Mouse (Mus musculus) liver, embryonic 14.5 days (tissue): ENCODE measurements around the gene Glb1l. TPM values are rescaled to one million over a fixed set of nuclear protein-coding genes. Genes with fewer than 3 reads are reported as not detected.

Experiments
- ATAC-seq: fragments of 200-750 bp; cut with Nextera tagmentation; 2 replicates; pipeline ENCODE4 v1.8.0; 2017; ENCODE audit warnings: moderate number of reproducible peaks, mild to moderate bottlenecking, moderate library complexity; ENCODE audit not compliant: insufficient read depth
- DNase-seq, 3 experiments: peaks; one replicate each; pipeline ENCODE4 v3.0.0-alpha.2; 2012 to 2013; ENCODE audit warnings: low read depth in 3 of 3, low spot score in 3 of 3
- H3K27ac ChIP-seq: fragments of 300-500 bp; sonication (generic); 2 replicates; pipeline ENCODE4 v1.5.1; 2014; ENCODE audit warnings: moderate library complexity, mild to moderate bottlenecking, control low read depth, inconsistent platforms
- H3K27me3 ChIP-seq: fragments of 300-500 bp; sonication (generic); 2 replicates; pipeline ENCODE4 v1.6.1; 2014; ENCODE audit warnings: mild to moderate bottlenecking, low read length, moderate library complexity; ENCODE audit not compliant: control insufficient read depth, insufficient read depth
- H3K36me3 ChIP-seq: fragments of 300-500 bp; sonication (generic); replicated peaks from 2 replicates; pipeline ENCODE4 v1.6.1; 2014; ENCODE audit warnings: low read depth; ENCODE audit not compliant: control insufficient read depth, insufficient read depth
- H3K4me1 ChIP-seq, 2 experiments: fragments of 200-500 bp in 1 of 2; fragments of 300-500 bp in 1 of 2; sonication (generic) in 1 of 2; replicated peaks; 2 replicates each; pipeline ENCODE4 v1.6.1; 2012 to 2014; ENCODE audit warnings: antibody characterized with exemption in 1 of 2, inconsistent platforms in 1 of 2, low read length in 1 of 2; ENCODE audit not compliant: control insufficient read depth in 2 of 2, insufficient read depth in 2 of 2
- H3K4me2 ChIP-seq: fragments of 300-500 bp; sonication (generic); 2 replicates; pipeline ENCODE4 v1.6.1; 2014; ENCODE audit warnings: low read depth, mild to moderate bottlenecking, control low read depth, moderate library complexity
- H3K4me3 ChIP-seq, 2 experiments: fragments of 200-500 bp in 1 of 2; fragments of 300-500 bp in 1 of 2; sonication (generic) in 1 of 2; 2 replicates each; pipeline ENCODE4 v1.5.1; 2012 to 2014; ENCODE audit warnings: low read depth in 2 of 2, low read length in 2 of 2, mild to moderate bottlenecking in 2 of 2, control low read depth in 1 of 2, inconsistent platforms in 1 of 2, moderate library complexity in 1 of 2; ENCODE audit not compliant: insufficient read depth in 1 of 2
- H3K9ac ChIP-seq: fragments of 300-500 bp; sonication (generic); replicated peaks from 2 replicates; pipeline ENCODE4 v1.6.1; 2014; ENCODE audit warnings: mild to moderate bottlenecking, control low read depth, moderate library complexity
- H3K9me3 ChIP-seq: fragments of 300-500 bp; sonication (generic); 2 replicates; pipeline ENCODE4 v1.6.1; 2016; ENCODE audit warnings: low read length, mixed read lengths; ENCODE audit not compliant: control insufficient read depth
- CTCF ChIP-seq: IDR thresholded peaks from 2 replicates; pipeline ENCODE4 v1.5.1; 2016; ENCODE audit warnings: antibody characterized with exemption, low read depth, control low read depth
- EP300 ChIP-seq: IDR thresholded peaks from 2 replicates; pipeline ENCODE4 v1.6.1; 2016; ENCODE audit warnings: antibody characterized with exemption, low read depth
- WGBS: fragments of 180-500 bp; shearing (Covaris S2); extraction: QIAGEN DNeasy Blood & Tissue Kit; methylation state at CpG from one replicate; pipeline ENCODE4 v1.1.7; 2014; ENCODE audit not compliant: insufficient replicate concordance; 5-methylcytosine and 5-hydroxymethylcytosine counted together
- microRNA-seq: library from miRNA; unstranded; fragments of <30 nt; microRNA quantifications from one replicate; pipeline ENCODE4, GENCODE M21; 2016
- polyA plus RNA-seq, 2 experiments: library from polyadenylated mRNA; depleted of rRNA in 1 of 2; stranded (reverse) in 1 of 2; unstranded in 1 of 2; fragments of >200 nt; fragmentation: Nextera tagmentation in 1 of 2; extraction: Ambion mirVana in 1 of 2; gene quantifications; 2 replicates each; pipeline versions ENCODE4 v1.2.1 to v1.2.3; 2012 to 2014

Gene Glb1l
- polyA plus RNA-seq, 2 experiments = 3.2 to 4.9 TPM

DNA sequence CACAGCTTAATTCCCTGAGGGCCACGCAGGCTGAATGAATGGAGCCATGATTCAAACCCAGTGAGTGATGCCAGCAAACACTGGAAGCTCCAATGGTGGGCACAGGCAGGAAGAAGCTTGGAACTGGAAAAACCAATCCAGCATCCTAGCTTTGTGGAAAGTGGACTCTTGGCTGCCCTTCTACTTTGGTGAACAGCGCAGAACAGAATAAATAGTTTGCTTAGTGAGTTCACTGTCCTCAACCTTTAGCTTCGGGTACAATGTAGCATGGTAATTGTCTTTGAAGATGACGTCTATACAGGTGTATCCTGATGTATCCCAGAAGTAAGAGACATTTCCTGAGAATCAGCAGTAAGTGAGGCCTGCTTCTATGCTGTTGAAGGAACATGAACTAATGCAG lies 61.9 kb downstream of the Glb1l start:
- peaks cover 50% of the 10 kb centered on the region for H3K36me3 ChIP-seq
- H3K9ac ChIP-seq = no peak overlapping the region
- no peaks in the 10 kb centered on the region for H3K9me3 ChIP-seq
- no peak overlapping the region for H3K4me3 ChIP-seq
- H3K4me2 ChIP-seq = no peak overlapping the region
- 80% methylated on average over 4 of the region's 4 CpGs for WGBS
- H3K4me1 ChIP-seq = peaks cover 8 to 20% of the 10 kb centered on the region in 2 experiments
- ATAC-seq (no peak), DNase-seq (no peak)
- no peak overlapping the region for H3K27ac ChIP-seq
- no peaks in the 10 kb centered on the region for H3K27me3 ChIP-seq
- no peak for TF ChIP-seq CTCF
- no peak for TF ChIP-seq EP300

Small RNA genes within 50 kb of the gene (microRNA-seq; reads per million reads assigned to microRNA genes)
- gene Gm27943 = not detected

Other genes with a start within 250 kb of the Glb1l start
- 1.3 and 2.0 TPM in 2 replicates for gene Nhej1, start 85.6 kb downstream of the Glb1l start, polyA plus RNA-seq (2012; rRNA removed)
- 5.2 and 7.2 TPM in 2 replicates for gene Nhej1, start 85.6 kb downstream of the Glb1l start, polyA plus RNA-seq (2014; fragmentation: Nextera tagmentation; extraction: Ambion mirVana)
- gene Slc23a3, start 76.9 kb downstream of the Glb1l start, polyA plus RNA-seq (2012; rRNA removed) = 1.4 and 1.7 TPM in 2 replicates
- 1.2 TPM in 2 replicates for gene Slc23a3, start 76.9 kb downstream of the Glb1l start, polyA plus RNA-seq (2014; fragmentation: Nextera tagmentation; extraction: Ambion mirVana)
- 29.5 and 33.3 TPM in 2 replicates for gene Cnppd1, start 68.1 kb downstream of the Glb1l start, polyA plus RNA-seq (2012; rRNA removed)
- 31.1 and 41.0 TPM in 2 replicates for gene Cnppd1, start 68.1 kb downstream of the Glb1l start, polyA plus RNA-seq (2014; fragmentation: Nextera tagmentation; extraction: Ambion mirVana)
- gene Retreg2, start 68.0 kb downstream of the Glb1l start, polyA plus RNA-seq (2012; rRNA removed) = 61.8 and 74.5 TPM in 2 replicates
- gene Retreg2, start 68.0 kb downstream of the Glb1l start, polyA plus RNA-seq (2014; fragmentation: Nextera tagmentation; extraction: Ambion mirVana) = 45.1 and 58.8 TPM in 2 replicates
- gene Zfand2b, start 42.2 kb downstream of the Glb1l start, polyA plus RNA-seq (2012; rRNA removed) = 35.3 and 43.5 TPM in 2 replicates
- 40.6 and 41.6 TPM in 2 replicates for gene Zfand2b, start 42.2 kb downstream of the Glb1l start, polyA plus RNA-seq (2014; fragmentation: Nextera tagmentation; extraction: Ambion mirVana)
- 31.4 and 41.4 TPM in 2 replicates for gene Abcb6, start 30.4 kb downstream of the Glb1l start, polyA plus RNA-seq (2012; rRNA removed)
- 48.9 and 58.5 TPM in 2 replicates for gene Abcb6, start 30.4 kb downstream of the Glb1l start, polyA plus RNA-seq (2014; fragmentation: Nextera tagmentation; extraction: Ambion mirVana)
- gene Ankzf1, start 18.7 kb downstream of the Glb1l start, polyA plus RNA-seq (2012; rRNA removed) = 6.3 and 7.6 TPM in 2 replicates
- 4.8 and 7.2 TPM in 2 replicates for gene Ankzf1, start 18.7 kb downstream of the Glb1l start, polyA plus RNA-seq (2014; fragmentation: Nextera tagmentation; extraction: Ambion mirVana)
- gene Atg9a, start 18.6 kb downstream of the Glb1l start, polyA plus RNA-seq (2012; rRNA removed) = 17.4 and 23.6 TPM in 2 replicates
- gene Atg9a, start 18.6 kb downstream of the Glb1l start, polyA plus RNA-seq (2014; fragmentation: Nextera tagmentation; extraction: Ambion mirVana) = 16.4 and 18.3 TPM in 2 replicates
- 76.3 and 93.3 TPM in 2 replicates for gene Stk16, start within 50 bp of the Glb1l start, polyA plus RNA-seq (2012; rRNA removed)
- gene Stk16, start within 50 bp of the Glb1l start, polyA plus RNA-seq (2014; fragmentation: Nextera tagmentation; extraction: Ambion mirVana) = 61.8 and 66.1 TPM in 2 replicates
- gene Tuba4a, start 9.1 kb upstream of the Glb1l start, polyA plus RNA-seq (2012; rRNA removed) = 155 and 168 TPM in 2 replicates
- gene Tuba4a, start 9.1 kb upstream of the Glb1l start, polyA plus RNA-seq (2014; fragmentation: Nextera tagmentation; extraction: Ambion mirVana) = 346 and 362 TPM in 2 replicates
- not detected in 2 replicates for gene A630095N17Rik, start 21.3 kb upstream of the Glb1l start, polyA plus RNA-seq (2012; rRNA removed)
- gene A630095N17Rik, start 21.3 kb upstream of the Glb1l start, polyA plus RNA-seq (2014; fragmentation: Nextera tagmentation; extraction: Ambion mirVana) = 0.22 TPM in 1 of 2 replicates, not detected in the other
- gene Dnajb2, start 25.6 kb upstream of the Glb1l start, polyA plus RNA-seq (2012; rRNA removed) = 17.6 and 21.1 TPM in 2 replicates
- gene Dnajb2, start 25.6 kb upstream of the Glb1l start, polyA plus RNA-seq (2014; fragmentation: Nextera tagmentation; extraction: Ambion mirVana) = 11.1 and 12.5 TPM in 2 replicates
- 0.26 and 0.28 TPM in 2 replicates for gene Ptprn, start 53.7 kb upstream of the Glb1l start, polyA plus RNA-seq (2012; rRNA removed)
- gene Ptprn, start 53.7 kb upstream of the Glb1l start, polyA plus RNA-seq (2014; fragmentation: Nextera tagmentation; extraction: Ambion mirVana) = 0.08 and 0.17 TPM in 2 replicates
- not detected in 2 replicates for gene Resp18, start 67.6 kb upstream of the Glb1l start, polyA plus RNA-seq (2012; rRNA removed)
- gene Resp18, start 67.6 kb upstream of the Glb1l start, polyA plus RNA-seq (2014; fragmentation: Nextera tagmentation; extraction: Ambion mirVana) = not detected in 2 replicates
- 35.6 and 39.3 TPM in 2 replicates for gene Dnpep, start 107.2 kb upstream of the Glb1l start, polyA plus RNA-seq (2012; rRNA removed)
- gene Dnpep, start 107.2 kb upstream of the Glb1l start, polyA plus RNA-seq (2014; fragmentation: Nextera tagmentation; extraction: Ambion mirVana) = 43.4 and 48.4 TPM in 2 replicates
- 1.1 TPM in 2 replicates for gene Des, start 149.5 kb upstream of the Glb1l start, polyA plus RNA-seq (2012; rRNA removed)
- 1.4 and 2.1 TPM in 2 replicates for gene Des, start 149.5 kb upstream of the Glb1l start, polyA plus RNA-seq (2014; fragmentation: Nextera tagmentation; extraction: Ambion mirVana)
- gene Speg, start 164.5 kb upstream of the Glb1l start, polyA plus RNA-seq (2012; rRNA removed) = 8.4 and 8.5 TPM in 2 replicates
- gene Speg, start 164.5 kb upstream of the Glb1l start, polyA plus RNA-seq (2014; fragmentation: Nextera tagmentation; extraction: Ambion mirVana) = 8.4 and 9.5 TPM in 2 replicates
- 34.3 and 38.2 TPM in 2 replicates for gene Gmppa, start 225.1 kb upstream of the Glb1l start, polyA plus RNA-seq (2012; rRNA removed)
- gene Gmppa, start 225.1 kb upstream of the Glb1l start, polyA plus RNA-seq (2014; fragmentation: Nextera tagmentation; extraction: Ambion mirVana) = 22.8 and 31.1 TPM in 2 replicates
- 0.03 TPM in 2 replicates for gene Asic4, start 239.6 kb upstream of the Glb1l start, polyA plus RNA-seq (2012; rRNA removed)
- not detected in 2 replicates for gene Asic4, start 239.6 kb upstream of the Glb1l start, polyA plus RNA-seq (2014; fragmentation: Nextera tagmentation; extraction: Ambion mirVana)